Mouse (Mus musculus) CH12.LX (cell line): ENCODE measurements around the gene Rogdi. TPM values are rescaled to one million over a fixed set of nuclear protein-coding genes. Genes with fewer than 3 reads are reported as not detected.
A peak's percentile ranks its signal among the peaks of the same experiment; 100 is the strongest.

ENCODE experiments used
- DNase-seq: peaks from one replicate; pipeline ENCODE4 v3.0.0-alpha.2; 2013; ENCODE audit errors: extremely low read depth
- H3K27ac ChIP-seq: 2 replicates; pipeline ENCODE4 v1.5.1; 2012; ENCODE audit warnings: low read depth, mild to moderate bottlenecking, control low read depth, moderate library complexity; ENCODE audit not compliant: insufficient read depth
- H3K27me3 ChIP-seq: replicated peaks from 2 replicates; pipeline ENCODE3; 2012; ENCODE audit warnings: inconsistent platforms
- H3K36me3 ChIP-seq, 2 experiments: replicated peaks in 1 of 2; 2 replicates each; pipeline versions ENCODE3 to v1.6.1; 2012; ENCODE audit warnings: inconsistent platforms in 1 of 2, low read length in 1 of 2, mild to moderate bottlenecking in 1 of 2, mixed read lengths in 1 of 2, moderate library complexity in 1 of 2; ENCODE audit not compliant: control insufficient read depth in 1 of 2, insufficient read depth in 1 of 2
- H3K4me1 ChIP-seq, 2 experiments: 2 replicates each; pipeline ENCODE4 v1.6.1; 2012; ENCODE audit warnings: inconsistent platforms in 1 of 2, moderate library complexity in 1 of 2; ENCODE audit not compliant: insufficient read depth in 2 of 2, control insufficient read depth in 1 of 2
- H3K4me2 ChIP-seq: 2 replicates; pipeline ENCODE4 v1.6.1; 2012; ENCODE audit warnings: low read depth, mild to moderate bottlenecking, control low read depth; ENCODE audit not compliant: poor library complexity, insufficient read depth, severe bottlenecking
- H3K4me3 ChIP-seq, 3 experiments: fragments of 150-350 bp in 1 of 3; sonication (generic) in 1 of 3; replicated peaks in 1 of 3; 2 replicates each; pipeline versions ENCODE3 to v1.5.1; 2011 to 2012; ENCODE audit warnings: low read depth in 2 of 3, low read length in 2 of 3, mild to moderate bottlenecking in 2 of 3, moderate library complexity in 2 of 3, control low read depth in 1 of 3, improper control_type of control experiment in 1 of 3, inconsistent platforms in 1 of 3, mixed read lengths in 1 of 3; ENCODE audit not compliant: poor library complexity in 1 of 3
- H3K79me2 ChIP-seq: replicated peaks from 2 replicates; pipeline ENCODE4 v1.6.1; 2012; ENCODE audit warnings: mild to moderate bottlenecking, moderate library complexity; ENCODE audit not compliant: control insufficient read depth, poor library complexity, insufficient read depth, severe bottlenecking; ENCODE audit errors: extremely low read depth
- H3K9ac ChIP-seq: 2 replicates; pipeline ENCODE4 v1.6.1; 2012; ENCODE audit warnings: low read depth, mild to moderate bottlenecking, control low read depth, moderate library complexity; ENCODE audit not compliant: insufficient read depth
- H3K9me3 ChIP-seq: replicated peaks from 2 replicates; pipeline ENCODE3; 2012; ENCODE audit warnings: low read length, inconsistent platforms, mixed read lengths
- BHLHE40 ChIP-seq: IDR thresholded peaks from 2 replicates; pipeline ENCODE4 v1.6.1; 2011; ENCODE audit warnings: mild to moderate bottlenecking, low read depth, low read length, improper control_type of control experiment
- CHD1 ChIP-seq: IDR thresholded peaks from 2 replicates; pipeline ENCODE4 v1.6.1; 2012; ENCODE audit warnings: low read depth, low read length, improper control_type of control experiment, inconsistent platforms
- ELF1 ChIP-seq: IDR thresholded peaks from 2 replicates; pipeline ENCODE4 v1.6.1; 2014; ENCODE audit warnings: low read depth, mild to moderate bottlenecking, inconsistent platforms, low read length, improper control_type of control experiment
- EP300 ChIP-seq: IDR thresholded peaks from 2 replicates; pipeline ENCODE4 v1.6.1; 2011; ENCODE audit warnings: low read length, improper control_type of control experiment
- ETS1 ChIP-seq: conservative IDR thresholded peaks from 2 replicates; pipeline ENCODE4 v1.6.1; 2012; ENCODE audit warnings: low read depth, mild to moderate bottlenecking, inconsistent platforms, low read length, improper control_type of control experiment, moderate library complexity
- HCFC1 ChIP-seq: IDR thresholded peaks from 2 replicates; pipeline ENCODE4 v1.6.1; 2012; ENCODE audit warnings: low read depth, mild to moderate bottlenecking, inconsistent platforms, low read length, improper control_type of control experiment
- IRF4 ChIP-seq: IDR thresholded peaks from 2 replicates; pipeline ENCODE4 v1.6.1; 2014; ENCODE audit warnings: low read depth, mild to moderate bottlenecking, inconsistent platforms, low read length, improper control_type of control experiment
- MAX ChIP-seq: IDR thresholded peaks from 2 replicates; pipeline ENCODE4 v1.6.1; 2011; ENCODE audit warnings: low read length, improper control_type of control experiment
- MAZ ChIP-seq: IDR thresholded peaks from 2 replicates; pipeline ENCODE4 v1.6.1; 2012; ENCODE audit warnings: low read depth, mild to moderate bottlenecking, inconsistent platforms, low read length, improper control_type of control experiment, moderate library complexity
- MEF2A ChIP-seq: IDR thresholded peaks from 2 replicates; pipeline ENCODE4 v1.6.1; 2014; ENCODE audit warnings: low read depth, mild to moderate bottlenecking, inconsistent platforms, low read length, improper control_type of control experiment, borderline replicate concordance
- MXI1 ChIP-seq: IDR thresholded peaks from 2 replicates; pipeline ENCODE4 v1.6.1; 2011; ENCODE audit warnings: mild to moderate bottlenecking, low read depth, low read length, improper control_type of control experiment
- MYC ChIP-seq: IDR thresholded peaks from 2 replicates; pipeline ENCODE4 v1.6.1; 2011; ENCODE audit warnings: low read depth, mild to moderate bottlenecking, improper control_type of control experiment, low read length
- NELFE ChIP-seq: IDR thresholded peaks from 2 replicates; pipeline ENCODE4 v1.6.1; 2011; ENCODE audit warnings: low read depth, low read length, improper control_type of control experiment
- NRF1 ChIP-seq: IDR thresholded peaks from 2 replicates; pipeline ENCODE4 v1.6.1; 2014; ENCODE audit warnings: low read depth, mild to moderate bottlenecking, inconsistent platforms, low read length, improper control_type of control experiment, moderate library complexity
- POLR2A ChIP-seq: IDR thresholded peaks from 2 replicates; pipeline ENCODE4 v1.6.1; 2011; ENCODE audit warnings: low read depth, mild to moderate bottlenecking, improper control_type of control experiment, low read length
- POLR2AphosphoS2 ChIP-seq: IDR thresholded peaks from 2 replicates; pipeline ENCODE4 v1.6.1; 2011; ENCODE audit warnings: low read depth, low read length, improper control_type of control experiment
- RCOR1 ChIP-seq: conservative IDR thresholded peaks from 2 replicates; pipeline ENCODE4 v1.6.1; 2012; ENCODE audit warnings: low read depth, mild to moderate bottlenecking, inconsistent platforms, low read length, improper control_type of control experiment
- SMC3 ChIP-seq: IDR thresholded peaks from 2 replicates; pipeline ENCODE4 v1.6.1; 2011; ENCODE audit warnings: low read depth, low read length, improper control_type of control experiment
- TCF12 ChIP-seq: IDR thresholded peaks from 2 replicates; pipeline ENCODE4 v1.6.1; 2014; ENCODE audit warnings: low read depth, mild to moderate bottlenecking, inconsistent platforms, low read length, improper control_type of control experiment
- UBTF ChIP-seq: IDR thresholded peaks from 2 replicates; pipeline ENCODE4 v1.6.1; 2012; ENCODE audit warnings: low read depth, mild to moderate bottlenecking, inconsistent platforms, low read length, improper control_type of control experiment, moderate library complexity
- USF1 ChIP-seq: IDR thresholded peaks from 2 replicates; pipeline ENCODE4 v1.6.1; 2014; ENCODE audit warnings: low read depth, mild to moderate bottlenecking, inconsistent platforms, low read length, improper control_type of control experiment
- USF2 ChIP-seq: conservative IDR thresholded peaks from 2 replicates; pipeline ENCODE4 v1.6.1; 2011; ENCODE audit warnings: low read depth, low read length, improper control_type of control experiment
- dilution Hi-C: fragments of 300-500 bp; cut with MboI; formaldehyde crosslinking; loops from 2 replicates; pipeline ENCODE4 v1.14.3; 2020; ENCODE audit warnings: low sequenced_read_pairs; ENCODE audit not compliant: extremely low pct_unique_long_range_greater_than_20kb, extremely low pct_ligation_motif_present
- in situ Hi-C: fragments of 300-500 bp; cut with MboI; formaldehyde crosslinking; loops from 3 replicates; pipeline ENCODE4 v1.14.3; 2019; ENCODE audit warnings: low sequenced_read_pairs, low pct_ligation_motif_present, low pct_unique_long_range_greater_than_20kb, mixed read lengths
- polyA plus RNA-seq: library from polyadenylated mRNA; unstranded; fragments of >175 nt; gene quantifications from 2 replicates; pipeline ENCODE4 v1.2.1, GENCODE M21; 2012; ENCODE audit warnings: low read depth; ENCODE audit not compliant: insufficient read length
- total RNA-seq, 2 experiments: library from RNA; depleted of rRNA; stranded (reverse); fragments of 300-350 nt in 1 of 2; fragments of >200 nt in 1 of 2; gene quantifications; 2 replicates each; pipeline ENCODE4 v1.2.3; 2012 to 2014

Gene Rogdi
- total and polyA plus RNA-seq, 3 experiments = 25.1 to 121 (median 33.4) TPM

DNA sequence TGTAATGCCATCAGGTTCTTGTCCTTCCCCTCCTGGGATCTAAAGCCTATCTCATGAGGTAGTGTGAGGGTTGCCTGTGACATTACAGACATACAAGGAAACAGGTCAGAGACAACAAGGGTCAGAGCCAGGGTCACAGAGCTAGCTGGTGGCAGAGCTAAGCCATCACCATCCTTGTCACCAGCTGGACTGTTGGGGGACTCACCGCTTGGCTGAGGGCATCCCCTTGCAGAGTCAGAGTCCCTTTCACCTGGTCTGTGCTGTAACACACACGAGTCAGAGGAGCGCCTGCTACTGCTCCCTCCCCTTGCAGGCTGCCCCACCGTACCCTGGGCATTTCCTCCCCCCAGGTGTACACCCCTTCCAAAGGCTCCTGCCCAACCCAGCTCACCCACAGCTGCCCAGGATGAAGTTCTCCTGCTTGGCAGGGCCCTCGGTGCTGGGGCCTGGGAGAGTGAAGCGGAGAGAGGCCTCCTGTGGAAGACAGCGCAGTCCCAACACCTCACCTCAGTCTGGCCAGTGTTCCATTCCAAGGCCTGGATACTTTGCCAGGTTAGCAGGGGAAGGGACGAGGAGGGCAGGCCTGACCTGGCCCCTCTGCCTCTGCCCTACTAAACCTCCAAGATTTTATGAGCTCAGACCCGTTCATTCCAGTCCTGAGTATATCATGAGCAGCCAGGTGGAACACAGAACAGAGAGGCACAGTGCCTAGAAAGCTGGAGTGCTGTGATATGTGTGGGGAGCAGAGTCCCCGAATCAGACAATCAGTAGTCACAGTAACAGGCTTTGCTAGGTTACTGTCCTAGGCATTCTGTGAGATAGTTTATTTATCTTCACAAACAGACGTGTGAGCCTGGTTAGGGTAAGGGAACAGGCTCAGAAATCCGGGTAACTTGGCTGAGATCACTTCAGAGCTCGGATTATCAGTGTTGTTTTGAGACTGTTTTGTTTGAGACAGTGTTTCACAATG lies 1.0 kb downstream of the Rogdi start:
- peak; percentile 51 for DNase-seq

DNA sequence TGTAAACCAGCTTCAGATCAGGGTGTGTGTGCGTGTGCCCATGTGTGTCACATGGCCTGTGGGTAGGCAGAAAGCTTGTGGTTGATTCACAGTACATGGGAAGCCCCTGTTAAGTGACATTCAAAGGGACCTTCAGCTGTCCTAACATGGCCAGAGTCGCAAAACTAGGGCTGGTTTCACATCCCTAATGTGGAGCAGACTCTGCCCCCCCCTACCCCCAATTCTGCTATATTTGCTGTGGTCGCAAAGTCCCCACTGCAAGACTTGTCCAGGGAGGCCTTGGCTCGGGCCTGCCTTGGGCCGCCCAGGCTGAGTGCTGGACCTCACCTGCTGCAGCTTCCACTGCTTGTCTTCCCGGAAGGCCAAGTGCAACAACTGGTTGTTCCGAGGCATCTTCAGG lies 2.1 kb downstream of the Rogdi start:
- TF ChIP-seq BHLHE40 = peak; percentile 87
- peak; percentile 73 for TF ChIP-seq EP300
- TF ChIP-seq NRF1 = no peak
- TF ChIP-seq SMC3 = no peak
- peak; percentile 96 for TF ChIP-seq IRF4
- peak; percentile 66 for TF ChIP-seq USF2
- peak; percentile 49; the same call in 1 of the 2 replicates for TF ChIP-seq POLR2A
- peak; percentile 62; the same call in 1 of the 2 replicates for TF ChIP-seq TCF12
- TF ChIP-seq MYC = peak; percentile 83
- TF ChIP-seq ELF1 = peak; percentile 70
- 0 out of 2 replicates have a peak, but pooled peaks have one; percentile 31 for TF ChIP-seq NELFE
- no peak for TF ChIP-seq POLR2AphosphoS2
- peak; percentile 72; the same call in 1 of the 2 replicates for TF ChIP-seq MAZ
- no peak for TF ChIP-seq CHD1
- TF ChIP-seq MEF2A = peak; percentile 83
- peak; percentile 80; the same call in 1 of the 2 replicates for TF ChIP-seq MXI1
- peak; percentile 41 for TF ChIP-seq HCFC1
- TF ChIP-seq ETS1 = peak; percentile 74
- peak; percentile 78 for TF ChIP-seq USF1
- TF ChIP-seq RCOR1 = no peak
- peak; percentile 88 for TF ChIP-seq MAX
- peak; percentile 67; the same call in 1 of the 2 replicates for TF ChIP-seq UBTF
- in situ Hi-C loops (no loop called here), dilution Hi-C loops (no loop called here)
- H3K36me3 ChIP-seq = peaks cover 31 to 64% of the 10 kb centered on the region in 2 experiments
- H3K79me2 ChIP-seq = no peaks in the 10 kb centered on the region
- H3K4me2 ChIP-seq = peak overlapping the region; percentile 90
- no peaks in the 10 kb centered on the region for H3K9me3 ChIP-seq
- peak overlapping the region; percentile 11; the same call in 1 of the 2 replicates for H3K9ac ChIP-seq
- DNase-seq = peak; percentile 84
- peaks cover 19 to 48% of the 10 kb centered on the region in 2 experiments for H3K4me1 ChIP-seq
- no peaks in the 10 kb centered on the region for H3K27me3 ChIP-seq
- H3K27ac ChIP-seq = peak overlapping the region; percentile 78
- H3K4me3 ChIP-seq = peak overlapping the region; percentile 3 to 25 (median 5)

More for the DNA sequence above, 1.0 kb downstream of the Rogdi start:
- H3K4me3 ChIP-seq = peak overlapping the region; percentile 68 to 97 (median 68)
- in situ Hi-C loops = no loop called here
- H3K9me3 ChIP-seq = no peaks in the 10 kb centered on the region
- H3K9ac ChIP-seq = peak overlapping the region; percentile 11; the same call in 1 of the 2 replicates
- peaks cover 19 to 48% of the 10 kb centered on the region in 2 experiments for H3K4me1 ChIP-seq
- H3K27me3 ChIP-seq = no peaks in the 10 kb centered on the region
- dilution Hi-C loops = no loop called here
- no peaks in the 10 kb centered on the region for H3K79me2 ChIP-seq
- TF ChIP-seq HCFC1 (no peak), POLR2AphosphoS2 (no peak), ETS1 (peak; percentile 20; the same call in 1 of the 2 replicates), CHD1 (peak; percentile 65; the same call in 1 of the 2 replicates), BHLHE40 (0 out of 2 replicates have a peak, but pooled peaks have one; percentile 16), NELFE (no peak), MAX (no peak), USF2 (no peak), MEF2A (no peak), TCF12 (0 out of 2 replicates have a peak, but pooled peaks have one; percentile 15), EP300 (no peak)
- TF ChIP-seq, all 38 proteins: peak for 4
- peaks cover 40 to 67% of the 10 kb centered on the region in 2 experiments for H3K36me3 ChIP-seq
- peak overlapping the region; percentile 90 for H3K4me2 ChIP-seq
- peak overlapping the region; percentile 78 for H3K27ac ChIP-seq
